Mouse (Mus musculus) heart, adult 2 months (tissue): Measurements from ENCODE around the gene Eya4.

Experiments used
- CTCF ChIP-seq: fragments of 200-600 bp; IDR thresholded peaks from 2 replicates; pipeline ENCODE4 v1.8.1; 2022; ENCODE audit warnings: antibody characterized with exemption, mild to moderate bottlenecking, moderate library complexity
- EP300 ChIP-seq: fragments of 200-500 bp; IDR thresholded peaks from 2 replicates; pipeline ENCODE4 v1.6.1; 2011; ENCODE audit warnings: low read depth, low read length, control low read depth; ENCODE audit not compliant: insufficient read depth

DNA sequence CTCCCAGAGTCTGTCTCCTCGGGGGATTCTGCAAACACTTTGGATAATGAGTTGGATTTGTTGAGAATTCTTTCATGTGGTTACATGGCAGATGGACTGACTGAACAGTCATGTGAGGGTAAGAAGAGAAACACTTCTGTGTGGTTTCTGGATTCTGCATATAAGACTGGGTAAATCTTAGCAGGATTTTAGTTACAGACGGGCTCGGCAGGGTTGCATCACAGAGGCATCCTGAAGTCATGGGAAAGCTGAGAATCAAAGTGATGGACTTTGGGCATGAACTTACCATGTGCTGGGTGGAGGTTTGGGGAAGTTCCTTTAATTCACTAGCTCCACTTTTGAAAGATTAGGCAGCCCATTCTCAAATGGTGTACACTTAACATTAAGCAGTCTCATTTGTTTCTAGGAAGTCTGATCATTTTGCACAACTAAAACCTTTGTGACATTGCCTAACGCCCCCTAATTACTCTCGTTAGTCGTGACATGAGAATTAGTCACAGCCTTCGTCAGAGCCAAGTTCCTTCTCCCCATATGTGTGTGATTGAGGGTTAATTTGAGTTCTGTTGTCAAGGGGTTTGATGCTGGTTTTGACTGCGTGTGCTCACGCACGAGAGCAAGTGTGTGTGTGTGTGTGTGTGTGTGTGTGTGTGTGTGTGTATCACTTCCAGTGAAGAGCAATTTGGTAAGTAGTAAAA, 147.3 kb downstream of the Eya4 start:
- TF ChIP-seq CTCF (no peak), EP300 (no peak)
